Mouse (Mus musculus): ENCODE results near the gene Vmn1r7.

- TF ChIP-seq POLR2A (IDR thresholded peaks at IDR 0.05; ENCODE audit: insufficient read depth, low read length) (no peak), CTCF (IDR thresholded peaks at IDR 0.05; ENCODE audit: low read depth, low read length) (no peak)
Measured at GRCm38 (mm10) chr6:56996943-56997342, 28.2 kb downstream of the Vmn1r7 start, which contains the start of gene Vmn1r6.

All from ES-Bruce4 (cell line).